Mouse (Mus musculus): ENCODE results near the gene Sufu. TPM values are rescaled to one million over a fixed set of nuclear protein-coding genes. Genes with fewer than 3 reads are reported as not detected.

Gene Sufu
- polyA plus RNA-seq, 1 experiment from 2014 or later: 7.6 TPM

DNA sequence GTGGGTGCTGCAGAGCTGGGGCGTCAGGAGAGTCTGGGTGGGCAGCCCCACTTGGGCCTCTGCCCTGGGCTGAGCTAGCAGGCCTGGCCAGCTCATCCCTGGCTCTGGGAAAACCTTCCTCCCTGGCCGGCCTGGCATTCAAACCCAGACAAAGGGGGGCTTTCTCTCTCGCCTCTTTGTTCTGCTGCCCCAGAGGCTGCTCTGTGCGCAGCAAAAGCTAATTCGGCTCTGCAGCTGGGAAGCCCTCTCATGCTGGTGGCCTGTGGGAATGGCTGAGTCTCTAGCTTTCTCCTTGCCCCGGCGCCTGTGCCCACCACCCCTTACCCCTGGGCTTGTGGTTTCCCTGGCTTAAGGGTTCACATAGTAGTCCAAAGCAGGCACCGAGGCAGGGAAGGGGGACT is 110.5 kb downstream of the Sufu start:
- Histone ChIP-seq H3K27ac (peak overlapping the region; percentile 99), H3K4me3 (ENCODE audit: inconsistent target) (peak overlapping the region; percentile 92), H3K79me2 (ENCODE audit: inconsistent target) (peaks cover 92% of the 10 kb centered on the region), H3K36me3 (ENCODE audit: inconsistent target) (peaks cover 7% of the 10 kb centered on the region; the same call in 1 of the 2 replicates)
- 87% methylated on average over 8 of the region's 8 CpGs for WGBS (ENCODE audit: missing documents)

DNA sequence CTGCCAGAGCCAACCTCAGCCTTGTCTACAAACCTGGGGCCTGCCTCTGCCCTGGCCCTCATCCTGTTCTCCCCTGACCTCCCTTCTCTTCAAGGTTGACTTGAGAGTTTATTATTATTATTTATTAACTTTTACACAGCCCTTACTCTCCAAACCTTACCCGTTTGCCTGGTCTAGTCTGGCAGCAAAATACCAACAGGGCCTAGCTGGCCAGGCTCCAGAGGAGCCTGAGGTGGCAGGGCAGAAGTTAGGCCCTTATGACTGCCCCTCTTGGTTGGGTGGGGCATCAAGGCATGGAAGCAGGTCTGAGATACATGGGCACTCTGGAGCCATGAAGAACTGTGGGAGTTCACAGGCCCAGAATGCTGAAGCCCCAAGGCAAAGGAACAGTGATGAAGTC is 111.1 kb downstream of the Sufu start:
- Histone ChIP-seq H3K4me3 (ENCODE audit: inconsistent target) (no peak overlapping the region), H3K27ac (peak overlapping the region; percentile 99), H3K79me2 (ENCODE audit: inconsistent target) (peaks cover 92% of the 10 kb centered on the region), H3K36me3 (ENCODE audit: inconsistent target) (peaks cover 13% of the 10 kb centered on the region; the same call in 1 of the 2 replicates)
- WGBS (ENCODE audit: missing documents): 77% methylated on average over 1 of the region's 1 CpGs

GRCm38 (mm10) chr19:46508738-46509137 is 112.0 kb downstream of the Sufu start:
- Histone ChIP-seq H3K27ac (peak overlapping the region; percentile 99), H3K4me3 (ENCODE audit: inconsistent target) (no peak overlapping the region), H3K79me2 (ENCODE audit: inconsistent target) (peaks cover 92% of the 10 kb centered on the region), H3K36me3 (ENCODE audit: inconsistent target) (peaks cover 21% of the 10 kb centered on the region)
- 84% methylated on average over 3 of the region's 3 CpGs for WGBS (ENCODE audit: missing documents)

DNA sequence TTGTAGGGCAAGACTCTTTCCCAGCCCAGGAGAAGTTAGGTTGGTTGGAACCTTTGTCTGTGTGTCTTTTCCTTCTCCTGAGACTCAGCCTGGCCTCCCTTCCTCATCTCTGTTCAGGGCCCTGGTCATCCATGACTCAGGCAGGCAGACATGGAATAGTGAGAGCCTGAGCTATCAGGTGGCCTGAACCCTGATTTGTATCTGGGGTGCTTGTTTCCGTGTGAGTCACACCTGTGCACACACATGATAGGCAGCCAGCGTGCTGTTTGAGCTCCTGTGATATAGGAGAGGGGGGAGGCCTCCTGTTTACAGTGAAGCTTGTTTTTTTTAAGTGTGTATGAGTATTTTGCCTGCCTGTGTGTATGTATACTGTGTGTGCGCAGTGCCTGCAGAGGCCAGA is 112.5 kb downstream of the Sufu start:
- H3K27ac ChIP-seq: peak overlapping the region; percentile 99

DNA sequence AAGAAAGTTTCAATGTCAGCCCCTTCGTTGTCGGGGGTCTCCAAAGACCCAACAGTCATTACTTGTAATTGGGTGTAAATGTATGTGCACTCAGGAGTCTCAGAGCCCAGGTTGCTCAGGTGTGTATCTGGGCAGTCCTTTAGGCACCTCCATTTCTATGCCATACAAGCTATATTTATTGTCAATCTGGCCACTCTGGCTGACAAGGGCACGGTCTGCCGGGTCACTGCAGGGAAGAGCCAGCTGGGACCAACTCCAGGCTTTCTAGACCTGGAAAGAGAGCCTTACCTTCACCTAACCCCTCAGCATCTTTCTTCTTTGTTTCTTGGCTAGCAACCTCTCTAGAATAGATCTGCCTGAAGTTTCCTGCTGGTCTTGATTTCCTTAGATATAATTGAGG is 113.0 kb downstream of the Sufu start:
- Histone ChIP-seq H3K27ac (peak overlapping the region; percentile 99), H3K79me2 (ENCODE audit: inconsistent target) (peaks cover 95% of the 10 kb centered on the region), H3K36me3 (ENCODE audit: inconsistent target) (peaks cover 31% of the 10 kb centered on the region), H3K4me3 (ENCODE audit: inconsistent target) (no peak overlapping the region)
- 60% methylated on average over 4 of the region's 4 CpGs for WGBS (ENCODE audit: missing documents)

More for the DNA sequence above, 112.5 kb downstream of the Sufu start:
- 71% methylated on average over 3 of the region's 3 CpGs for WGBS (ENCODE audit: missing documents)
- H3K79me2 ChIP-seq (ENCODE audit: inconsistent target): peaks cover 95% of the 10 kb centered on the region
- no peak overlapping the region for H3K4me3 ChIP-seq (ENCODE audit: inconsistent target)
- peaks cover 26% of the 10 kb centered on the region for H3K36me3 ChIP-seq (ENCODE audit: inconsistent target)

DNA sequence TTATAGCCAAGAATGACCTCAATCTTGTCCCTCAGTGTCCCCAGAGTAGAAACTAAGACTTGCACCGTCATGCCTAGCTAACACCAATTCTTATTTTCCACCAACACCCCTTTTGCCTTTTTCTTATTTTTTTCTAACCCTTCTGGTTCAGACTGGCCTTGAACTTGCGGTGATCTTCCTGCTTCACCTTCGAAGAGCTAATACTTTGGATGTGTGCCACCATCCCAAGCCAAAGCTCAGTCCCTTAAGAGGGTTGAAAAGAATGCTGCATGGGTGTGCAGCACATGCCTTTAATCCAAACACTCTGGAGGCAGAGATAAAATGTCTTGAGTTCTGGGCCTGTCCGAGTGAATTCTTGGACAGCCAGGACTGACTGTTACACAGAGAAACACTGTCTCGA is 113.7 kb downstream of the Sufu start:
- H3K36me3 ChIP-seq (ENCODE audit: inconsistent target): peaks cover 35% of the 10 kb centered on the region
- WGBS (ENCODE audit: missing documents): 71% methylated on average over 5 of the region's 5 CpGs
- H3K27ac ChIP-seq: peak overlapping the region; percentile 99
- H3K4me3 ChIP-seq (ENCODE audit: inconsistent target): no peak overlapping the region
- H3K79me2 ChIP-seq (ENCODE audit: inconsistent target): peaks cover 95% of the 10 kb centered on the region

DNA sequence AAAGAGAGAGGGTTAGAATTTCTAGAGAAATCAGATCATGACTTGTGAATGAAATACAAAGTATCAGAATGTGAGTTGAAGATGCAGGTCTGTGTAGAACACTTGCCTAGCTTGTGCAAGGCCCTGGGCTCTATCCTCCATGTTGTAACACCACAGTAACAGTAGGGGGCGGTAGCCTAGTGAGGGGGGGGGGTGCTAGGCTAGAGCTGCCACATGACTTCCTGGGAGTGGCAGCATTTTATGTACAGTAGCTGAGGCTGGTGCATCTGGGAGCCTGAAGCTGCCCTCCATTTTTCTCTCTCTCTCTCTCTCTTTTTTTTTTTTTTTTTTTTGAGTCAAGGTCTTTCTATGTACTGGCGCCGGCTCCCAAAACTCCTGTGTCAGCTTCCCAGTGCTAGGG is 114.1 kb downstream of the Sufu start:
- 8% methylated on average over 3 of the region's 3 CpGs for WGBS (ENCODE audit: missing documents)

DNA sequence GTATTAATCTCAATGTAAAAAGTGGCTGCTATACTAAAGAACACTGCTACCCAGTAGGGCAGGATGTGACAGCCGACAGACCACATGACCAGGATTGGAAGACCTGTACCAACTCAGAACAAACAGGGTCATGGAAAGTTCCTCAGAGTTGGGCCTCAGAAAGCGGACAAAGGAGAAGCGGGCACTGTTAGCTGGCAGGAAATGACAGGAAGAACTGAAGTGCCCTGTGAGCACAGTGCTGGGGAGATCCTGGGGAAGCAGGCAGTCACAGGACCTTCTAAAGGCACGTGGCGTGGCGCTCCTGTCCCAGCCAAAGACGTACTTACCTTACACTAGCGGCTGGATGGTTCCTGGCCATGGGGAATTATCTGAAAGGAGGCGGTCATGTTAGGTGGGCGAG is 114.6 kb downstream of the Sufu start:
- Histone ChIP-seq H3K79me2 (ENCODE audit: inconsistent target) (peaks cover 92% of the 10 kb centered on the region), H3K27ac (peak overlapping the region; percentile 99), H3K4me3 (ENCODE audit: inconsistent target) (no peak overlapping the region), H3K36me3 (ENCODE audit: inconsistent target) (peaks cover 42% of the 10 kb centered on the region)
- 12% methylated on average over 10 of the region's 10 CpGs for WGBS (ENCODE audit: missing documents)

More for the DNA sequence above, 114.1 kb downstream of the Sufu start:
- Histone ChIP-seq H3K36me3 (ENCODE audit: inconsistent target) (peaks cover 39% of the 10 kb centered on the region), H3K27ac (peak overlapping the region; percentile 99), H3K4me3 (ENCODE audit: inconsistent target) (no peak overlapping the region), H3K79me2 (ENCODE audit: inconsistent target) (peaks cover 95% of the 10 kb centered on the region)

DNA sequence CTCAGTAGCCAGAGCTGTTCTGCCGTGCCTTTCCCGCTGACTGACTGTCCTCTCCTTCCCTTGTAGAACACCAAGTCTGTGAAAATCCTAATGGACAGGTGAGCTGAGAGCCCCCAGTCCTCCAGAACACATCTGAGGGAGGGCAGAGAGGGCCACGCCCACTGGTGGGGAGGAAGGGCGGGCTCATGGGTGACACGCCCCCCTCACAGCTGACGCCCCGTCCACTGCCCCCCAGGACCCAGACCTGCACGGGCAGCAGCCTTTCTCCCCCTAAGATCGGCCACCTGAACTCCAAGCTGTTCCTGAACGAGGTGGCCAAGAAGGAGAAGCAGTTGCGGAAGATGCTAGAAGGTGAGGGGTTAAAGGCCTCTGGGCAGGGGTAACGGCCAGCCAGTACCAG is 117.7 kb downstream of the Sufu start:
- 92% methylated on average over 11 of the region's 12 CpGs for WGBS (ENCODE audit: missing documents)
- peaks cover 37% of the 10 kb centered on the region for H3K36me3 ChIP-seq (ENCODE audit: inconsistent target)
- no peak overlapping the region for H3K27ac ChIP-seq
- peaks cover 61% of the 10 kb centered on the region for H3K79me2 ChIP-seq (ENCODE audit: inconsistent target)
- H3K4me3 ChIP-seq (ENCODE audit: inconsistent target): no peak overlapping the region

DNA sequence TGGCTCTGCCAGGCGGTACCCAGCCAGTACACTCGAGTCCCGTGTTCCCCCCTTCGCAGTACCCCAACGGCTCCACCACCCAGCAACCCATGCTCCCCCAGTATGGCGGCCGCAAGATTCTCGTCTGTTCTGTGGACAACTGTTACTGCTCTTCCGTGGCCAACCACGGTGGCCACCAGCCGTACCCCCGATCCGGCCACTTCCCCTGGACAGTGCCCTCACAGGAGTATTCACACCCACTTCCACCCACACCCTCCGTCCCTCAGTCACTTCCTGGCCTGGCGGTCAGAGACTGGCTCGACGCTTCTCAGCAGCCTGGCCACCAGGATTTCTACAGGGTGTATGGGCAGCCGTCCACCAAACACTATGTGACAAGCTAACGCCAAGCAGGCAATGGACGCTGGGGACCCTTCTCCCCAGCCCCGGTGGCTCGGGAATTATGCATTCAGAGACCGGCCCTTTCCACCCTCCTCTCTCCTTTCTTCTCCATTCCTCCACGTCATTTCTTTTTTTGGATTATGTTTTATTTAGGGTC is 118.7 kb downstream of the Sufu start:
- Histone ChIP-seq H3K36me3 (ENCODE audit: inconsistent target) (peaks cover 37% of the 10 kb centered on the region), H3K79me2 (ENCODE audit: inconsistent target) (peaks cover 52% of the 10 kb centered on the region), H3K4me3 (ENCODE audit: inconsistent target) (no peak overlapping the region), H3K27ac (no peak overlapping the region)
- WGBS (ENCODE audit: missing documents): 80% methylated on average over 16 of the region's 24 CpGs

DNA sequence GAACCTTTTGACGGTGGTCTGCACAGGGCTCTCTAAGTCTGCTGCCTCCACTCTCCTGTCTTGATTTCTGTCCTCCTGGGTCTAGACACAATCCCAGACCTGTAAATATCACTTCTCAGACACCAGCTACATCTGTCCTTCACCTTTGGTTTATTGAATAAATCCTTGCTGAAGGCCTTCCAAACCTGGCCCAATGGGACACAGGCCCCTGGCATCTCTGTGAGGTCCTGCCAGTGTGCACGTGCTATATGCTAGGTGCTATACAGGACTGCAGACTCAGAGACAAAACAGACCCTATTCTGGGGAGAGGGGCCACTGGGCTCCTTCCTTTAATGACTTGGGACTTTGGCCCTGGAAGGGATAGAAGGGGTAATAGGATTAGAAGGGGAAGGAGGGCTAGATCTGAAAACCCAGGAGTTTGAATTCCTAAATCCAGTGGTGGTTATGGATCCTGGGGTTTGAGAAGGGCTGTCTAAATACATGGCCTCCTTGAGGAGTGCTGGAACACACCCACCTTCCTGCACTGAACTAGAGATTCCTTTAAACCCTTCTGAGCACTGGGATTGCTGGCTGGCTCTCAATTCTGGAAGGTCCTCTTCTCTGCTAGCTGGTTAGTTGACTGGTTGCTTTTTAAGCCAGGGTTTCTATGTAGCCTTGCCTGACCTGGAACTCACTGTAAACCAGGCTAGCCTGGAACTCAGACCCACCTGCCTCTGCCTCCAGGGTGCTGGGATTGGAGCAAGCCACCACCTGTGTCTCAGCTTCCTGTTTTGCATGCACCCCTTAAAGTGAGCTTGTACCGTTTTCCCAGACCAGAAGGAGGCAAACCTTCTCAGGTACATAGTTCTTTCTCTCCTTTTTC is 120.2 kb downstream of the Sufu start:
- 77% methylated on average over 3 of the region's 3 CpGs for WGBS (ENCODE audit: missing documents)
- H3K36me3 ChIP-seq (ENCODE audit: inconsistent target): peaks cover 37% of the 10 kb centered on the region
- H3K79me2 ChIP-seq (ENCODE audit: inconsistent target): peaks cover 41% of the 10 kb centered on the region
- H3K27ac ChIP-seq: no peak overlapping the region
- H3K4me3 ChIP-seq (ENCODE audit: inconsistent target): no peak overlapping the region

GRCm38 (mm10) chr19:46517529-46518351 is 121.0 kb downstream of the Sufu start:
- H3K36me3 ChIP-seq (ENCODE audit: inconsistent target): peaks cover 29% of the 10 kb centered on the region
- no peak overlapping the region for H3K27ac ChIP-seq
- 46% methylated on average over 11 of the region's 14 CpGs for WGBS (ENCODE audit: missing documents)
- H3K4me3 ChIP-seq (ENCODE audit: inconsistent target): no peak overlapping the region
- peaks cover 32% of the 10 kb centered on the region for H3K79me2 ChIP-seq (ENCODE audit: inconsistent target)

- Histone ChIP-seq H3K79me2 (ENCODE audit: inconsistent target) (peaks cover 26% of the 10 kb centered on the region), H3K36me3 (ENCODE audit: inconsistent target) (peaks cover 23% of the 10 kb centered on the region), H3K4me3 (ENCODE audit: inconsistent target) (no peak overlapping the region), H3K27ac (no peak overlapping the region)
- 25% methylated on average over 13 of the region's 13 CpGs for WGBS (ENCODE audit: missing documents)
Measured at GRCm38 (mm10) chr19:46518352-46518787, 121.7 kb downstream of the Sufu start.

- Histone ChIP-seq H3K79me2 (ENCODE audit: inconsistent target) (peaks cover 20% of the 10 kb centered on the region), H3K27ac (no peak overlapping the region), H3K36me3 (ENCODE audit: inconsistent target) (peaks cover 17% of the 10 kb centered on the region), H3K4me3 (ENCODE audit: inconsistent target) (no peak overlapping the region)
- WGBS (ENCODE audit: missing documents): 49% methylated on average over 5 of the region's 5 CpGs
Measured at GRCm38 (mm10) chr19:46518828-46519621, 122.3 kb downstream of the Sufu start.
